Mouse (Mus musculus) cerebellum, adult 9-10 months (tissue): ENCODE results near the gene Bzw2.
"Not testable (repeated sequence)": the region's sequence is repeated elsewhere in the genome, so short reads cannot be mapped to it uniquely, and the experiment has no call there.

ENCODE experiments used
- DNase-seq: peaks from one replicate; pipeline ENCODE4 v3.0.0; 2022

Bzw2 gene

GRCm38 (mm10) chr12:36157638-36158308 is at the start of gene Bzw2:
Gene Bzw2 (minus strand): TSS chr12:36158080.
- peak; percentile 66 for DNase-seq

GRCm38 (mm10) chr12:36207072-36207799 is 49.4 kb upstream of the Bzw2 start:
- peak; percentile 39 for DNase-seq

- DNase-seq, result not testable (repeated sequence)
These were observed 47.8 kb upstream of the Bzw2 start for GRCm38 (mm10) chr12:36205579-36206119.

- no peak for DNase-seq
These were observed 37.1 kb upstream of the Bzw2 start for GRCm38 (mm10) chr12:36194976-36195375.

GRCm38 (mm10) chr12:36190343-36190742 is 32.5 kb upstream of the Bzw2 start:
- no peak for DNase-seq

GRCm38 (mm10) chr12:36189610-36190009 is 31.7 kb upstream of the Bzw2 start:
- no peak for DNase-seq

- no peak for DNase-seq
These were observed 29.2 kb upstream of the Bzw2 start for GRCm38 (mm10) chr12:36187081-36187480.

GRCm38 (mm10) chr12:36182570-36182969 is 24.7 kb upstream of the Bzw2 start:
- no peak for DNase-seq

GRCm38 (mm10) chr12:36177227-36177626 is 19.3 kb upstream of the Bzw2 start:
- DNase-seq, result no peak

- DNase-seq, result no peak
These were observed 7.4 kb upstream of the Bzw2 start for GRCm38 (mm10) chr12:36165299-36165698.

- DNase-seq, result no peak
These were observed 6.4 kb upstream of the Bzw2 start for GRCm38 (mm10) chr12:36164126-36164791.

GRCm38 (mm10) chr12:36157304-36157637 is 609 bp downstream of the Bzw2 start:
- DNase-seq, result no peak

- DNase-seq, result peak; percentile 89
These were observed 1.1 kb downstream of the Bzw2 start, which contains the start of gene Ankmy2 for GRCm38 (mm10) chr12:36156637-36157303. Gene Ankmy2 (plus strand): TSS chr12:36157114.

- DNase-seq, result no peak
These were observed 1.7 kb downstream of the Bzw2 start for GRCm38 (mm10) chr12:36156101-36156636.

GRCm38 (mm10) chr12:36155141-36155641 is 2.7 kb downstream of the Bzw2 start:
- peak; percentile 58 for DNase-seq

GRCm38 (mm10) chr12:36150737-36151136 is 7.1 kb downstream of the Bzw2 start:
- no peak for DNase-seq

- peak; percentile 90 for DNase-seq
These were observed 7.6 kb downstream of the Bzw2 start for GRCm38 (mm10) chr12:36150265-36150664.

GRCm38 (mm10) chr12:36146230-36147011 is 11.5 kb downstream of the Bzw2 start:
- DNase-seq, result no peak

- no peak for DNase-seq
These were observed 17.5 kb downstream of the Bzw2 start for GRCm38 (mm10) chr12:36140401-36140800.

GRCm38 (mm10) chr12:36137192-36137591 is 20.7 kb downstream of the Bzw2 start:
- DNase-seq, result no peak

GRCm38 (mm10) chr12:36136285-36136684 is 21.6 kb downstream of the Bzw2 start:
- no peak for DNase-seq

GRCm38 (mm10) chr12:36135409-36135808 is 22.5 kb downstream of the Bzw2 start:
- DNase-seq, result no peak
